Mouse (Mus musculus): ENCODE results near the gene Olfr996. TPM values are rescaled to one million over a fixed set of nuclear protein-coding genes. Genes with fewer than 3 reads are reported as not detected.

Gene Olfr996
- polyA plus RNA-seq (2015; fragmentation: Nextera tagmentation; extraction: Ambion mirVana): not detected in 2 replicates

GRCm38 (mm10) chr2:85578915-85579314, at the start of gene Olfr996:
TSS of gene Olfr996 (plus strand) at chr2:85579215.

DNA sequence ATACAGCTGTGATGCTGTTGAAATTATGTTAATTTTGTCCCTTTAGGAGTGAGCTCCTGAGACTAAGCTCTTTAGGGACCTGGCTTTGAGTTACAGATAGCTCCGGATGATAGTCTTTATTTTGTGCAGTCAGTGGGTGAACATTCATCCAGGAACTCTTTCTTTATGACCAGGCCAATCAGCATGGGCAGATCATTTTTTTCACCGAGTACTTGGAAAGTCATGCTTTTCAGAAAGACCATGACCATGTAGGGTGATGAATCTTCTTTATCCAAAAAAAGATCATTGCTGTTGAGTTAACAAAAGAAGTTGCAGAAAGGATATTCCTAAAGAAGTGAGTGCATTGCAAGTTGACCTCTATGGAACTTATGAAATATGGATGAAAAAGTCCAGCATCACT, 9.6 kb downstream of the Olfr996 start, which contains the start of gene Olfr998:
Gene Olfr998, plus strand, starts transcription at position 301 of the 400 bp plus-strand sequence.

DNA sequence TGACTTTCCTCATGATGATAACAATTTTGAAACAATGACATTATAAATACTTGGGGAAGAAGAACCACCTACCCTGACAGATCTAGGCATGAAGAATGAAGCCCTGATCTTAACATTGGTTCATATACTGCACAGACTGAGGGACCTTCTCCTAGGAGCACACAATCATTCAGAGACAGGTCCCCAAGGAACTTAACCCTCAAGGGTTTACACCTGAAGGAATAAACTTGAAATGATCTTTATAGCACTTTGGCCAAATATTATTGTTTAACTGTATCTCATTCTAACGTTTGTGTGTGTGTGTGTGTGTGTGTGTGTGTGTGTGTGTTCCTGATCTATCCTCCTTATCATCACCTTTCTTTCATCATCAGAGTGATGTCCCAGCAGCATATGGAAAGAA, 32.8 kb downstream of the Olfr996 start, which contains the start of gene Olfr1000:
Gene Olfr1000, minus strand, starts transcription at position 101 of the 400 bp plus-strand sequence.

Other genes starting within 250 kb of the Olfr996 start
- not detected in 2 replicates for gene Olfr987, start 239.9 kb upstream of the Olfr996 start, polyA plus RNA-seq (2015; fragmentation: Nextera tagmentation; extraction: Ambion mirVana)
- gene Olfr988, start 216.0 kb upstream of the Olfr996 start, polyA plus RNA-seq (2015; fragmentation: Nextera tagmentation; extraction: Ambion mirVana): not detected in 2 replicates
- gene Olfr992, start 169.7 kb upstream of the Olfr996 start, polyA plus RNA-seq (2015; fragmentation: Nextera tagmentation; extraction: Ambion mirVana): not detected in 2 replicates
- gene Olfr993, start 164.3 kb upstream of the Olfr996 start, polyA plus RNA-seq (2015; fragmentation: Nextera tagmentation; extraction: Ambion mirVana): not detected in 2 replicates
- not detected in 2 replicates for gene Olfr994, start 142.8 kb upstream of the Olfr996 start, polyA plus RNA-seq (2015; fragmentation: Nextera tagmentation; extraction: Ambion mirVana)
- not detected in 2 replicates for gene Olfr995, start 135.6 kb upstream of the Olfr996 start, polyA plus RNA-seq (2015; fragmentation: Nextera tagmentation; extraction: Ambion mirVana)
- gene 4833423E24Rik, start 60.2 kb upstream of the Olfr996 start, polyA plus RNA-seq (2015; fragmentation: Nextera tagmentation; extraction: Ambion mirVana): 0.19 and 0.83 TPM in 2 replicates
- 0.22 TPM in 1 of 2 replicates, not detected in the other for gene Olfr998, start 9.7 kb downstream of the Olfr996 start, polyA plus RNA-seq (2015; fragmentation: Nextera tagmentation; extraction: Ambion mirVana)
- gene Olfr1000, start 32.7 kb downstream of the Olfr996 start, polyA plus RNA-seq (2015; fragmentation: Nextera tagmentation; extraction: Ambion mirVana): not detected in 2 replicates
- not detected in 2 replicates for gene Olfr1002, start 71.5 kb downstream of the Olfr996 start, polyA plus RNA-seq (2015; fragmentation: Nextera tagmentation; extraction: Ambion mirVana)
- not detected in 2 replicates for gene Olfr154, start 85.2 kb downstream of the Olfr996 start, polyA plus RNA-seq (2015; fragmentation: Nextera tagmentation; extraction: Ambion mirVana)
- 0.11 TPM in 1 of 2 replicates, not detected in the other for gene Olfr1006, start 99.6 kb downstream of the Olfr996 start, polyA plus RNA-seq (2015; fragmentation: Nextera tagmentation; extraction: Ambion mirVana)
- gene Olfr1008, start 110.2 kb downstream of the Olfr996 start, polyA plus RNA-seq (2015; fragmentation: Nextera tagmentation; extraction: Ambion mirVana): not detected in 2 replicates
- not detected in 2 replicates for gene Olfr1009, start 136.2 kb downstream of the Olfr996 start, polyA plus RNA-seq (2015; fragmentation: Nextera tagmentation; extraction: Ambion mirVana)
- 0.05 TPM in 1 of 2 replicates, not detected in the other for gene Olfr1012, start 183.6 kb downstream of the Olfr996 start, polyA plus RNA-seq (2015; fragmentation: Nextera tagmentation; extraction: Ambion mirVana)
- not detected in 2 replicates for gene Olfr1013, start 187.9 kb downstream of the Olfr996 start, polyA plus RNA-seq (2015; fragmentation: Nextera tagmentation; extraction: Ambion mirVana)
- gene Olfr1014, start 193.5 kb downstream of the Olfr996 start, polyA plus RNA-seq (2015; fragmentation: Nextera tagmentation; extraction: Ambion mirVana): not detected in 2 replicates
- not detected in 2 replicates for gene Olfr1015, start 202.8 kb downstream of the Olfr996 start, polyA plus RNA-seq (2015; fragmentation: Nextera tagmentation; extraction: Ambion mirVana)
- gene Olfr1016, start 223.3 kb downstream of the Olfr996 start, polyA plus RNA-seq (2015; fragmentation: Nextera tagmentation; extraction: Ambion mirVana): not detected in 2 replicates
- not detected in 2 replicates for gene Olfr1018, start 239.3 kb downstream of the Olfr996 start, polyA plus RNA-seq (2015; fragmentation: Nextera tagmentation; extraction: Ambion mirVana)